Mouse (Mus musculus): Measurements from ENCODE around the gene Myo16. TPM values are rescaled to one million over a fixed set of nuclear protein-coding genes. Genes with fewer than 3 reads are reported as not detected.

The Myo16 gene
- polyA plus RNA-seq, 1 experiment from 2014 or later, result 0.89 TPM

DNA sequence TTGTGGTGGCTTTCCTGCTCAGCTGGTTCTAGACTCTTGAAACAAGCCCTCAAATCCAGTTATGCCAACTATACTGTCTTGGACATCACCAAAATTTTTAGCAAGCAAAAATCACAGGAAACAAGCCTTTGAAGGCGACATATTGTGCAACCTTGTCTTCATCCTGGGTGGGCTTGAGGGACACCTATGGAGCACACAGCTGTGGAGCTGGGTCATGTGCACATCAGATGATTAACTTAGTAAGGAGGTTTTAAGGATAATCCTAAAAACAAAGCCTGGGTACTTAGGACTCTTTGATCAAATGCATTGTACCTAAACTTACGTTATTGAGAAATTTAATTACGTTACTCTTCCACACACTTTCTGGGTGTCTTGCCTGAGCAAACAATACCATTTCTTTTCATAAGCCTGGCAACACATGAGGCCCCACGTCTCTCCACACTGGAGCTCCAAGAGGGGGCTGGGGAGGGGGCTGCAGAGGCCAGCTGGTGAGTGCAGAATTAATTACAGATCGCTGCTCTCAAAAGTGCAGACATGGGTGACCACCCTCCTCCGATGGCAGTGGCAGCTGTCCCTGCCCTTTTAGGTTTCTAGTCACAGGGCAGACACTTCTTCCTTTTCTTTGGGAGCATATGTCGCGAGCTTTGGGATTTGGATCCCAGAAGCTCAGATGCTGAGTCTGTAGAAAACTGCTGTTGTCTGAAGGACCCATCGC is 19.5 kb downstream of the Myo16 start:
- 47% methylated on average over 9 of the region's 9 CpGs for WGBS
- Histone ChIP-seq H3K4me1 (ENCODE audit: control insufficient read depth, insufficient read depth, low read length) (no peaks in the 10 kb centered on the region), H3K9ac (ENCODE audit: low read depth, low read length) (no peak overlapping the region), H3K36me3 (ENCODE audit: control insufficient read depth, insufficient read depth, low read length) (no peaks in the 10 kb centered on the region), H3K9me3 (ENCODE audit: control insufficient read depth, low read length) (no peaks in the 10 kb centered on the region), H3K27me3 (replicated peaks; ENCODE audit: control insufficient read depth, insufficient read depth, low read length) (no peaks in the 10 kb centered on the region), H3K4me2 (ENCODE audit: low read depth, low read length) (no peak overlapping the region), H3K4me3 (ENCODE audit: low read depth, low read length) (no peak overlapping the region), H3K27ac (replicated peaks; ENCODE audit: low read depth, low read length) (no peak overlapping the region)
- no peak for ATAC-seq (ENCODE audit: low read depth)
- DNase-seq (ENCODE audit: low spot score), result peak; percentile 53

DNA sequence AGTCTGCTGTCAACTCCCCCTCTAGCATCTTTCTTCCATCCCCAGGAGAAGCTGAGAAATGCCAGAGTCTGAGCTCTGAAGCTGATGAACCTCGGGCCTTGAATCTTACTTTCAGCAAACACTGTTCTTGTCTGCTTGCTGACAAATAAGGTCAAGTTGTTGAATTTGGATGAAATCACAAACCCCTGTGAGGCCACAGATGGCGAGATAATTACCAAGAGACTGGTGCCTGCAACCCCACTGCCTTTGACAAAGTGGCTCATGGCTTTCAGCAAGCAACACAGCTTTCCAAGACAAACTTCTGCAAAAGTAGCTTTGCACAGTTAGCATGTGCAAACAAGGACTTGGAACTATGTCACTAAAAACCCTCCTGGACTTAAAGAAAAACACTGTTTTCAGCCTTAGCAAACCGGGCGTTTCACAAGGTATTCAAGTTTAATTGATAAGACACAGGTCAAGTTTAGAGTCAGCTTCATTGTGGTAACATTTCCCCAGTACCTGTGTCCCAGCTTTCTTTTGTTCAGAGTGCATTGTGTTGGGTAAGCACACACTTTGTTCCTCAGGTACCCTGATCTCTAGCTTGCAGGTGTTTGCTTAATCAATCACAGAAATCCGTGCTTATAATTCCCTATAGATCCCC is 20.6 kb downstream of the Myo16 start:
- Histone ChIP-seq H3K36me3 (ENCODE audit: control insufficient read depth, insufficient read depth, low read length) (no peaks in the 10 kb centered on the region), H3K9me3 (ENCODE audit: control insufficient read depth, low read length) (no peaks in the 10 kb centered on the region), H3K27ac (replicated peaks; ENCODE audit: low read depth, low read length) (no peak overlapping the region), H3K4me2 (ENCODE audit: low read depth, low read length) (no peak overlapping the region), H3K27me3 (replicated peaks; ENCODE audit: control insufficient read depth, insufficient read depth, low read length) (no peaks in the 10 kb centered on the region), H3K4me1 (ENCODE audit: control insufficient read depth, insufficient read depth, low read length) (no peaks in the 10 kb centered on the region), H3K4me3 (ENCODE audit: low read depth, low read length) (no peak overlapping the region), H3K9ac (ENCODE audit: low read depth, low read length) (no peak overlapping the region)
- WGBS, result 58% methylated on average over 5 of the region's 5 CpGs
- ATAC-seq (ENCODE audit: low read depth), result no peak
- DNase-seq (ENCODE audit: low spot score), result no peak

DNA sequence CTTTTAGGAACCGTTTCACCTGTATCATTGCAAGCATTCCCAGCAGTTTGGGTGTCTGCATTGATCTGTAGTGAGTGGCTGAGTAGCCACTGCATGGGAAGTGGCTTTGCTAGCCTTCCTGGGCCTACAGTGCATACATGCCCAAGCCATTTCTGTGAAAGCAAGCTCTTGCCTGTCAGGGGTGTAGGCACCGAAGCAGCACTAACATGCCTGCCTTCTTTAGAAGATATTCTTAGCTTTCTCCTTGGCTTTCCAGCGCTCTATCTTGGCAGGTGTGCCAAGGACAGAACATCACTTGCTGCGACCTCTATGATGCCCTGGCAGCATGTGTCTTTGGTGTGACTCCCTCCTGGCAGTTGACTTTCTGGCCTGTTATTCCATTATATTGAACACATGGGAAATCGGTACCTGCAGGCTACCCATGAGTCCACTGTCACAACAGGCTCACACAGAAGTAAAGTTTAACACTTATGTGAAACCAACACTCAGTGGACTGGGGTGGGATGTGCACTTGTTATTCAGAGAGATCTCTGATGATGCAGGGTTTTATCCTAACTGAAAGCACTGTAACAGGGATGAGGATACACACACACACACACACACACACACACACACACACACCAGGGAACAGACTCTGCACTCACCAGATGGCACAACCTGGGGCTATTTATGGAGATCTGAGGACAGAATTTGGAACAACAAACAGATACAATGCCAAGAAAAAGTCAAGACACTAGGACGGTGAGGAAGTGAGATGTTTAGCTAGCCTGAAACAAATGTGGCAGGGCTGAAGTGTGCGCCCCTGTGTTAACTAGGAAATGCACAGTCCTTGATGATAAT is 21.4 kb downstream of the Myo16 start:
- 79% methylated on average over 7 of the region's 7 CpGs for WGBS
- Histone ChIP-seq H3K36me3 (ENCODE audit: control insufficient read depth, insufficient read depth, low read length) (no peaks in the 10 kb centered on the region), H3K27ac (replicated peaks; ENCODE audit: low read depth, low read length) (no peak overlapping the region), H3K9me3 (ENCODE audit: control insufficient read depth, low read length) (no peaks in the 10 kb centered on the region), H3K9ac (ENCODE audit: low read depth, low read length) (no peak overlapping the region), H3K4me2 (ENCODE audit: low read depth, low read length) (no peak overlapping the region), H3K27me3 (replicated peaks; ENCODE audit: control insufficient read depth, insufficient read depth, low read length) (no peaks in the 10 kb centered on the region), H3K4me3 (ENCODE audit: low read depth, low read length) (no peak overlapping the region), H3K4me1 (ENCODE audit: control insufficient read depth, insufficient read depth, low read length) (no peaks in the 10 kb centered on the region)
- ATAC-seq (ENCODE audit: low read depth), result no peak
- DNase-seq (ENCODE audit: low spot score), result no peak

DNA sequence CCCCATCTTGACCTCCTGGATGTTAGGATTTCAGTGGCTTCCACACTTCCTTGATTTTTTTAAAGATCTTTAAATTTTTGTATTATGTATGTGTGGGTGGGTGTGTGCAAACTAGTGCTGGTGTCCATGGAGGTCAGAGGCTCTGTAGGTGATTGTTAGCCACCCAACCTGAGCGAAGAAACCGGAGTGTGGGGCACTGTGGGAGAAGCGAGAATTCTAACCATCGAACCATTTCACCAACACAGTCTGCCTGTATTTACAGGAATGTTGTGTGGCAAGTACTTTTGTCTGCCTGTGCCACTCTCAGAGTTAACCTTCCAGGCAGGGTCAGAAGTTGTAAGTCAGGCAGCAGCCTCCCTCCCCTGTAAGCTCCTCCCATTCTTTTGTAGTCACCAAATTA is 22.3 kb downstream of the Myo16 start:
- Histone ChIP-seq H3K27ac (replicated peaks; ENCODE audit: low read depth, low read length) (no peak overlapping the region), H3K9ac (ENCODE audit: low read depth, low read length) (no peak overlapping the region), H3K9me3 (ENCODE audit: control insufficient read depth, low read length) (no peaks in the 10 kb centered on the region), H3K4me1 (ENCODE audit: control insufficient read depth, insufficient read depth, low read length) (no peaks in the 10 kb centered on the region), H3K36me3 (ENCODE audit: control insufficient read depth, insufficient read depth, low read length) (no peaks in the 10 kb centered on the region), H3K27me3 (replicated peaks; ENCODE audit: control insufficient read depth, insufficient read depth, low read length) (no peaks in the 10 kb centered on the region), H3K4me2 (ENCODE audit: low read depth, low read length) (no peak overlapping the region), H3K4me3 (ENCODE audit: low read depth, low read length) (no peak overlapping the region)
- WGBS, result 83% methylated on average over 4 of the region's 4 CpGs
- no peak for ATAC-seq (ENCODE audit: low read depth)
- DNase-seq (ENCODE audit: low spot score), result no peak

DNA sequence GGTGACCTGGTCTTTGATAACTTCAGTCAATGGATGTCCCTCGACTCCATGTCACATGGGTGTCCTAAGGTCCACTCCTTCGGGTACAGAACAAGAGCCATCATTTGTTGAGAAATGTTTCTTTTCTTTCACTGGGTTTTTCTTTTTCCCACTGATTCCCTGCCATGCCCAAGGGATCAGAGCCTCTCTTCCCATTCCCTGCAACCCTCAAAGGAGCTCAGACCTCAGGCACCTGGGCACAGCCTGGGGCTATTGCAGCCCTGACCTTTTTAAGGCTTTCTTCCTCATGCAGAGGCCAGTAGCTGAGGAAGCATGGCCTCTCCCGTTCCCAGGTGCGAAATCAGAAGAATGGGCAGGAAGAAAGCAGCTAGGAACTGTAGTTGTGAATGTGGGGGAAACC is 23.4 kb downstream of the Myo16 start:
- ATAC-seq (ENCODE audit: low read depth), result no peak
- Histone ChIP-seq H3K27me3 (replicated peaks; ENCODE audit: control insufficient read depth, insufficient read depth, low read length) (no peaks in the 10 kb centered on the region), H3K4me1 (ENCODE audit: control insufficient read depth, insufficient read depth, low read length) (no peaks in the 10 kb centered on the region), H3K27ac (replicated peaks; ENCODE audit: low read depth, low read length) (no peak overlapping the region), H3K9me3 (ENCODE audit: control insufficient read depth, low read length) (no peaks in the 10 kb centered on the region), H3K36me3 (ENCODE audit: control insufficient read depth, insufficient read depth, low read length) (no peaks in the 10 kb centered on the region), H3K9ac (ENCODE audit: low read depth, low read length) (no peak overlapping the region), H3K4me3 (ENCODE audit: low read depth, low read length) (no peak overlapping the region), H3K4me2 (ENCODE audit: low read depth, low read length) (no peak overlapping the region)
- WGBS, result 61% methylated on average over 4 of the region's 4 CpGs
- DNase-seq (ENCODE audit: low spot score), result no peak

DNA sequence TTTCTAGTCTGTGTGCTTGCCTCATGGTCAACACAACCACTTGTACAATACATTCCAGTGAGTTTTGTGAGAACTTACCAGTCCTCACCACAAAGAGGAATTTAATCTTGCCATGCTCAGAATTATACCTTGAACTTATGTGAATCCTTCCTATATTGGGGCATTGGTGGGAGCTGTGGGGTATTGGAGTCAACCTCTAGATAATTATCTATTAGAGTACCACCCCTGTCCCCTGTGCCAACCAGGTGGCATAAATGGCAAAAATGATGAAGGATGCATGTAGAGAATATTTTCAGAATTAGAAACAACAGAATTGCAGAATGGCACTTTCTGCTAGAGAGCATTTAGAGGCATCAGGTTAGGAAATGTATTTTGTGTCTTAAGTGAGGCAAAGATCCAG is 25.3 kb downstream of the Myo16 start:
- no peak overlapping the region for H3K4me3 ChIP-seq (ENCODE audit: low read depth, low read length)
- H3K27ac ChIP-seq (replicated peaks; ENCODE audit: low read depth, low read length), result no peak overlapping the region
- H3K9me3 ChIP-seq (ENCODE audit: control insufficient read depth, low read length), result no peaks in the 10 kb centered on the region
- H3K27me3 ChIP-seq (replicated peaks; ENCODE audit: control insufficient read depth, insufficient read depth, low read length), result no peaks in the 10 kb centered on the region
- ATAC-seq (ENCODE audit: low read depth) (no peak), DNase-seq (ENCODE audit: low spot score) (no peak)
- H3K4me1 ChIP-seq (ENCODE audit: control insufficient read depth, insufficient read depth, low read length), result no peaks in the 10 kb centered on the region
- H3K36me3 ChIP-seq (ENCODE audit: control insufficient read depth, insufficient read depth, low read length), result no peaks in the 10 kb centered on the region
- H3K9ac ChIP-seq (ENCODE audit: low read depth, low read length), result no peak overlapping the region
- H3K4me2 ChIP-seq (ENCODE audit: low read depth, low read length), result no peak overlapping the region

DNA sequence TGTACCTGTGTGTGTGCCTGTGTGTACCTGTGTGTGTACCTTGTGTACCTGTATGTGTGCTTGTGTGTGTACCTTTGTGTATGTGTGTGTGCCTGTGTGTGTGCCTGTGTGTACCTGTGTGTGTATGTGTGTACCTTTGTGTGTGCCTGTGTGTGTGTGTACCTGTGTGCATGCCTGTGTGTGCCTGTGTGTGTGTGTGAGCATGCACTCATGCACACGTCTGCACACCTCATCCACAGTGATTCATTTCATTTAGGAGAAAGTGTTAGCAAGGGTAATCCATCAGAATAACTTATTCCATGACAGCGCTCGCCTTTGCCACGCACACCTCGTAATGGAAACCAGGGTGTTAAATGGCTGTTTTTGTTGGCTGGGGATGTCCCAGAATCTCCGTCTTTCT is 36.9 kb downstream of the Myo16 start:
- H3K4me1 ChIP-seq (ENCODE audit: control insufficient read depth, insufficient read depth, low read length), result no peaks in the 10 kb centered on the region
- no peaks in the 10 kb centered on the region for H3K27me3 ChIP-seq (replicated peaks; ENCODE audit: control insufficient read depth, insufficient read depth, low read length)
- no peak for ATAC-seq (ENCODE audit: low read depth)
- no peaks in the 10 kb centered on the region for H3K9me3 ChIP-seq (ENCODE audit: control insufficient read depth, low read length)
- WGBS, result 85% methylated on average over 6 of the region's 6 CpGs
- no peak overlapping the region for H3K4me3 ChIP-seq (ENCODE audit: low read depth, low read length)
- H3K27ac ChIP-seq (replicated peaks; ENCODE audit: low read depth, low read length), result no peak overlapping the region
- DNase-seq (ENCODE audit: low spot score), result no peak
- no peak overlapping the region for H3K4me2 ChIP-seq (ENCODE audit: low read depth, low read length)
- no peak overlapping the region for H3K9ac ChIP-seq (ENCODE audit: low read depth, low read length)
- no peaks in the 10 kb centered on the region for H3K36me3 ChIP-seq (ENCODE audit: control insufficient read depth, insufficient read depth, low read length)

DNA sequence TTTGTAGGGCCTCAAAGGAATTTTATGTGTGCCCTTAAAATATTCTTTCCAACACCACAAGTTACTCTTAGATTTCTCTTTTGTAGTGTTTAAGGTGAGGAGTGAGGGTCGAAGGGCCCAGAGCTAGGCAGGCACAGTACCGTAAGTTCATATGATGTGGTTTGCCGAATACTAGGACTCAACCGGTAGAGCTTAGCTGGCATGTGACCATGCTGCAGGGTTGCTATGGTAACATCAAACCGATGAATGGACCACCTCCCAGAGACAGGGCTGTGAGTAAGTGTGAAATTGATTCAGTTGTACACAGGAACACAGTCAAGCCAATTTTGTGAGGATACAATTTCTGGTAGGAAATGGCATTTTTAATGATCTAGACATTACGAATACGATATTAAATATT is 44.5 kb downstream of the Myo16 start:
- no peak overlapping the region for H3K27ac ChIP-seq (replicated peaks; ENCODE audit: low read depth, low read length)
- DNase-seq (ENCODE audit: low spot score) (peak; percentile 14), ATAC-seq (ENCODE audit: low read depth) (no peak)
- WGBS, result 61% methylated on average over 7 of the region's 7 CpGs
- no peaks in the 10 kb centered on the region for H3K9me3 ChIP-seq (ENCODE audit: control insufficient read depth, low read length)
- no peaks in the 10 kb centered on the region for H3K36me3 ChIP-seq (ENCODE audit: control insufficient read depth, insufficient read depth, low read length)
- H3K27me3 ChIP-seq (replicated peaks; ENCODE audit: control insufficient read depth, insufficient read depth, low read length), result no peaks in the 10 kb centered on the region
- no peak overlapping the region for H3K9ac ChIP-seq (ENCODE audit: low read depth, low read length)
- no peak overlapping the region for H3K4me2 ChIP-seq (ENCODE audit: low read depth, low read length)
- H3K4me3 ChIP-seq (ENCODE audit: low read depth, low read length), result no peak overlapping the region
- no peaks in the 10 kb centered on the region for H3K4me1 ChIP-seq (ENCODE audit: control insufficient read depth, insufficient read depth, low read length)
